Mouse (Mus musculus) yolk sac, embryonic 10.5 days (tissue): ENCODE results near the gene Dedd2.

Experiments
- DNase-seq: peaks from one replicate; pipeline ENCODE4 v3.0.0-alpha.2; 2017; ENCODE audit warnings: low spot score

Gene Dedd2

GRCm38 (mm10) chr7:25178787-25179605 lies 41.4 kb downstream of the Dedd2 start:
- no peak for DNase-seq

DNA sequence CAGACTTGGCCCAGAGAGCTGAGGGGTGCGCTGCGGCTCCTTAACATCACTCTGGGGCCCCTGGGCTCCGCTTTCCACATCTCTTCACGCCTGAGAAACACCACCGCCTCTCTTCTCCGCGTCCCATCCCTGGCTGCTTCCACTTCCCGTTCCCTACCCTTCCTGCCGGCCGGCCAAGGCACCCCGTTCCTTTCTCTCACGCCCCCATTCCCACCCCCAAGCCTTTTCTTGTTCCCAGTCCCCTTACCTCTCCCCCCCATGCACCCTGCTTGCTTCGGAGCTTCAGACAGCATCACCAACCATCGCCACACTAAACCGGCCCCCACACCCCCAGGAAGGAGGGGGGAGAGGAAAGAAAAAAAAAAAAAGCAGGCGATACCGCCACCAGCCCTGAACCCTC lies 42.1 kb downstream of the Dedd2 start:
- DNase-seq: no peak

DNA sequence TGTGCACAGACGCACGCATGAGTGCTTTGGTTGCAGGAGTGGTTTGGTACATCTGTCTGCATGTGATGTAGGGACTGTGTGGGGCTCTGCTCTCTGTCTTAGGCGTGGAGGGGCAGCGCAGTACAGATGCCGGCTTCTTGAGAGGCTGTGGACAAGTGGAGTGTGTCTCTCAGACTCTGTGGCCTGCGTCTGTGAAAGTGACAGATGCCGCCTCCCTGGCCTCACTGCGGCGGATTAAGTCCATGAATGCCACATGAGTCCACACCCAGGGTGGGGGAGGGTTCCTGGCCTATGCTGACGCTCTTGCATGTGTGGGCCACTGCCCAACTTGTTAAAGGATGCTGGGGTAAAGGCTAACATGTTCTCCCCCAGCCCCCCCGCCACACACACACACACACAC lies 46.1 kb downstream of the Dedd2 start:
- DNase-seq: no peak

- no peak for DNase-seq
These were observed 47.7 kb downstream of the Dedd2 start for GRCm38 (mm10) chr7:25172669-25173068.

DNA sequence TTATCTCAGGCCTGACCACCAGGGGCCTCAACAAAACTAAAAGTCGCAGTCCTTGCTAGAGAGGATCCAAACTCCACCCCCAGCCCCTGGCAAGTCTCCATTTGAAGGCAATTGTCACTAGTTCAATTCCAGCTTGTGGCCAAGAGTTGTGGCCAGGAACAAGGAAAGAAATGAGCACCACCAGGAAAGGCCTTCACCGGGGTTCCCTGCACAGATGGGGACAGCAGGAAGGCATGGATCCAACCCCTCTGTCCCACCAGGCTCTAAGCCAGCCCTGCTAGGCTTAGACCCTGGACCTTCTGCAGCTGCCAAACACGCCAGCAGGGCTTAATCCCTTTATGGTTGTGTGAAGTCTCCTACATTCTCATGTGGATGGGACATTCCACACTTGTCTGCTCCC lies 49.8 kb downstream of the Dedd2 start:
- no peak for DNase-seq

DNA sequence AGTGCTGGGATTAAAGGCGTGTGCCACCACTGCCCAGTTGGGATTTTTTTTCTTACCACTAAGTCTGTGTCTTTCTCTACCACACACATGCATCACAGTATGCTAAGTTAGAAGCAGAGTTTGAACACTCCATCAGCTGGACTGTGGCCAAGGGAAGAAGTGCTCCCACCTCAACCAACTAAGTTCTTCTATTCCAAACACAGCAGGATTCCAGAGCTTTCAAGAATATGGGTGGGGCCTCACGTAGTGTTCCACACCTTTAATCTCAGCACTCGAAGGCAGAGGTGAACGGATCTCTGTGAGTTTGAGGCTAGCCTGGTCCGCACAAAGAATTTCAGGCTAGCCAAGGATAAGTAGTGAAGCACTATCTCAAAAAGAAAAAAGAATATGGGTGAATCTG lies 54.3 kb downstream of the Dedd2 start:
- no peak for DNase-seq

GRCm38 (mm10) chr7:25156158-25156648 lies 64.2 kb downstream of the Dedd2 start:
- DNase-seq: no peak

DNA sequence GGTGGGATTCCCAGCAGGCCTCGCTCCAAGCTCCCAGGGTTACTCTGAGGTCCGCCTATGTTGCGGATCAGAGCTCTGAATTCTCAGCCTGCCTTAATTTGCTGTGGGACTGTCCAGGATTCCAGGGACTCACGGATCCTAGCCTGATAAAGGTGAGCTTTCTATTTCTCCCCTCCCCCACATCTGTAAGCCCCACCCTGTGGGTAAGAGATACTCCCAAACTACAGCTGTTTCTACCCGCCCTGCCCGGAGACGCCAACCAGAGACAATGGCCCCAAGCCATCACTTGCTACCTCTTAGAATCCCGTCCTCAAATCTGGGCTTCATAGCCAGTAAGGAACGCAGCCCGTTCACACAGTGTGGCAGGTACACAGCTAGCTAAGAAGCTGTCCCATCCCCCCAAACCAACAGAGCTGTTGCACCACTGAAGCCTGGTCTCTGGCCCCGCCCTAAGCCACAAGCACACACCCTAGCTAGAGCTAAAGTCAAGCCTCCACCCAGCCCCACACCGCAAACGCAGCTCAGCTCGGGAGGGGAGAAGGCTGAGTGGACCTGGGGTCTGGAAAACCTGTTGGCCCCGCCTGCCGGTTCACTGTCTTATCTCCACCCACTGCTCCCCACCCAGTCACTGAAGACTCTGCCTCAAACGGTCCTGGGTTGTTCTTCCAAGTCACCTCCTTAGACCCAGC lies 64.8 kb downstream of the Dedd2 start:
- DNase-seq: peak; percentile 45

GRCm38 (mm10) chr7:25154648-25155047 lies 65.8 kb downstream of the Dedd2 start:
- DNase-seq: no peak

GRCm38 (mm10) chr7:25153841-25154240 lies 66.6 kb downstream of the Dedd2 start:
- DNase-seq: no peak

- no peak for DNase-seq
These were observed 68.4 kb downstream of the Dedd2 start for GRCm38 (mm10) chr7:25151916-25152556.

DNA sequence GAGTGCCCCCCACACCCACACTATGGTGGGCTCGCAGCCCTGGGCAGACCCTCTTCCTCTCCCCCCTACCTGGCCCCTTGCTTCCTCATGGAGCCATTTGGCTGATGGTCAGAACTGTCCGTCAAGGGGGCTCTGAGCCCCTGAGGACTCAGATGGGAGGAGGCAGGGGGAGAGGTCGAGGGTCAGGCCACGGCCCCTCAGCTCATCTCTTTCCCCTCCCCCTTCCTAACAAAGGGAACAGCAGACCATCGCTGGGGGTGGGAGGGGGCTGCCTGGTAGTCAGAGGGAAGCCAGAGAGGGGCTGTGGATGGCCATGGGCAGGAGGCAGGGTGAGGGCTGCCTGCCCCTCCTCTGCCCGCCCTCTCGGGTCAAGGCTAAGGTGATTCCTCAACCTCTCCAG lies 69.4 kb downstream of the Dedd2 start:
- DNase-seq: peak; percentile 57

DNA sequence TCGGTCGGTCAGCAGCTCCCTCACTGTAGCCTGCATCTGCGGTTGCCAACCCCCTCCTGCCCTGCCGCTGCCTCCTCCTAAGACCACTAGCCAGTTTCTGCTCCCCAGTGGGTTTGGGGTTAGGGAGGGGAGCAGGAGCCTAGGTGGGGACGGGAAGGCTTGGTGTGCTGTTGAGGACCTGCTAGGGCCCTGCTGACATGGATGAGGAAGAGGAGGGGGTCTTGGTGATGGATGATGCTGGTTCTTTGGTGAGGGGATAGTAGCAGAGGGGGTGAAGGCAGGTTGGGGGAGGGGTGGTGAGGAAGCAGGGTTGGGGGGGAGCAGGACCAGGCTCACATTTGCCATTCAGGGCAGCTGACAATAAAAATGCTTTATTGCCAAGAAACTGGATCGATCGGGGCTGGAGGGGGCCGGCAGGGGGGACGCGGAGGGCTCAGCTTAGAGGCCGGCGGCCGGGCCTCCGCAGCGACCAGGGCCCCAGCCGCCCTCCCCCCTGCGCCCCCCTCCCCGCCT lies 70.2 kb downstream of the Dedd2 start:
- peak; percentile 13 for DNase-seq
